Mouse (Mus musculus): Measurements from ENCODE around the gene Vps53. TPM values are rescaled to one million over a fixed set of nuclear protein-coding genes. Genes with fewer than 3 reads are reported as not detected.
"Not testable (repeated sequence)": the region's sequence is repeated elsewhere in the genome, so short reads cannot be mapped to it uniquely, and the experiment has no call there.

Vps53 gene
- total and polyA plus RNA-seq, 2 experiments from 2014 or later: 25.2 to 40.6 TPM

DNA sequence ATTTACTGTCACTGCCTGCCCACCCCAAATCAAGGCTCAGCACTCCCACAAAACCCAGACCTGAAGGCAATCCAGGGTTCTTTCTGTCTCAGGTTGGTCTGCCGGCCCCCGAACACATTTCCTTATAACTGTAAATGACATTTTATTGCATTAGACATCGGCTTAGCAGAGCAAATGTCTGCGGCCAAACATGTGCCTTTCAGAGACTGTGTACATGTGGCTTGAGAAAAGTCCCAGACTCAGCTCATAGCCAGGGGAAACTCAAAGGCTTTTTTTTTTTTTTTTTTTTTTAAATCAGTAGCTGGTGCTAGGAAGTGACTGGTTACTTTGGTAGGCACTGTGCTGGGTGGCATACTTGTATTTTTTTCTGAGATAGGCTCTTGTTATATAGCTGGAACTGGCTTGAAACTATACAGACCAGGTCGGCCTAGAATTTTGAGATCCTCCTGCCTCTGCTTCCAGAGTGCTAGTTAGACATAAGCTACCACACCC lies 36.6 kb upstream of the Vps53 start:
- 94% methylated on average over 5 of the region's 5 CpGs for whole genome bisulfite sequencing
- ATAC-seq (ENCODE audit: insufficient read depth, low read depth): no peak
- Histone ChIP-seq H3K9ac (replicated peaks; ENCODE audit: low read depth, low read length) (no peak overlapping the region), H3K27ac (ENCODE audit: low read depth) (no peak overlapping the region), H3K4me3 (ENCODE audit: low read depth, low read length) (no peak overlapping the region), H3K4me2 (ENCODE audit: low read depth, low read length) (peak overlapping the region; percentile 68; the same call in 1 of the 2 replicates), H3K9me3 (replicated peaks; ENCODE audit: control insufficient read depth, low read length) (no peaks in the 10 kb centered on the region), H3K4me1 (ENCODE audit: control insufficient read depth, insufficient read depth) (0 out of 2 replicates have a peak, but pooled peaks cover 5% of the 10 kb centered on the region), H3K36me3 (replicated peaks; ENCODE audit: control insufficient read depth, insufficient read depth, low read length) (peaks cover 32% of the 10 kb centered on the region), H3K27me3 (ENCODE audit: control insufficient read depth, insufficient read depth, low read length) (no peaks in the 10 kb centered on the region)
- TF ChIP-seq CTCF (IDR thresholded peaks at IDR 0.05; ENCODE audit: low read depth): no peak
- TF ChIP-seq EP300 (IDR thresholded peaks at IDR 0.05; ENCODE audit: low read depth): no peak
- DNase-seq (ENCODE audit: low spot score): no peak

DNA sequence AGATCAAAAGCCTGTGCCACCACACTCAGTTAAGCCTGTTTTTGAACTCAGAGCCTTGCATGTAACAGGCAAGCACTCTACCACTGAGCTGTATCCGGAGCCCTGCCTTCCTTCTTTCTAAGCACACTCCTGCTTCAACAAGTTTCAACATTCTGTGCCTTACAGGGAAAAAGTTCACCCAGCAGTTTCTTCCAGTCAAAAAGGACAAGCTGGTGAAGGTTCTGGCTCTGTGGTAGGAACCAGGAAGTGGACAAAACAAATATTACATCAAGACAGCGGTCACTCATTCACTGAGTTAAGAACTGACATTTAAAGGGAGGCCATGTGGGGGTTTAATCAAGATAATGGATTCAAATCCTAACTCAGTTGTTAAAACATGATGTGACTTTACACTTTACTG lies 35.6 kb upstream of the Vps53 start:
- Histone ChIP-seq H3K4me3 (ENCODE audit: low read depth, low read length) (no peak overlapping the region), H3K27me3 (ENCODE audit: control insufficient read depth, insufficient read depth, low read length) (no peaks in the 10 kb centered on the region), H3K27ac (ENCODE audit: low read depth) (no peak overlapping the region), H3K4me2 (ENCODE audit: low read depth, low read length) (no peak overlapping the region), H3K9me3 (replicated peaks; ENCODE audit: control insufficient read depth, low read length) (no peaks in the 10 kb centered on the region), H3K9ac (replicated peaks; ENCODE audit: low read depth, low read length) (no peak overlapping the region), H3K36me3 (replicated peaks; ENCODE audit: control insufficient read depth, insufficient read depth, low read length) (peaks cover 28% of the 10 kb centered on the region), H3K4me1 (ENCODE audit: control insufficient read depth, insufficient read depth) (0 out of 2 replicates have a peak, but pooled peaks cover 5% of the 10 kb centered on the region)
- ATAC-seq (ENCODE audit: insufficient read depth, low read depth): no peak
- DNase-seq (ENCODE audit: low spot score): no peak
- TF ChIP-seq EP300 (IDR thresholded peaks at IDR 0.05; ENCODE audit: low read depth) (no peak), CTCF (IDR thresholded peaks at IDR 0.05; ENCODE audit: low read depth) (no peak)
- 87% methylated on average over 2 of the region's 2 CpGs for WGBS

DNA sequence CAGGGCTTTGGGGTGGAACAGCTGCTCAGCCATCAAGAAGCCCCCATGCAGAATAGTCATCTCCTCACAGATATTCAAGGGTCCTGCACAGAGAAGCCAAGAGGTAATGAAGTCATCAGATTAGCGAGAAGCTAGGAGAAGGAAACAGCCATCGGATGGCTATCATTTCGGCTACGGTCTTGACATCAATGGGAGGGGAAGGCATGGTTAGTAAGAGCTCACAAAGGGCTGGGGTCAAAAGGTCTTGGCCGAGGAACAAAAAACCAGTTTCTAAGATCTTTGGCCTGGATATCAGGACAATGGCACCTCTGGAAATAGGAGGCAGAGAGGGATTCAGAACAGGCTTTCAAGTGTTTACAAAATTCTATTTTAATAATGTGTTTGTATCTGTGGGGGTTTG lies 34.4 kb upstream of the Vps53 start:
- Histone ChIP-seq H3K9me3 (replicated peaks; ENCODE audit: control insufficient read depth, low read length) (no peaks in the 10 kb centered on the region), H3K27me3 (ENCODE audit: control insufficient read depth, insufficient read depth, low read length) (no peaks in the 10 kb centered on the region), H3K27ac (ENCODE audit: low read depth) (no peak overlapping the region), H3K4me1 (ENCODE audit: control insufficient read depth, insufficient read depth) (0 out of 2 replicates have a peak, but pooled peaks cover 5% of the 10 kb centered on the region), H3K4me3 (ENCODE audit: low read depth, low read length) (no peak overlapping the region), H3K9ac (replicated peaks; ENCODE audit: low read depth, low read length) (no peak overlapping the region), H3K4me2 (ENCODE audit: low read depth, low read length) (no peak overlapping the region), H3K36me3 (replicated peaks; ENCODE audit: control insufficient read depth, insufficient read depth, low read length) (peaks cover 34% of the 10 kb centered on the region)
- no peak for DNase-seq (ENCODE audit: low spot score)
- ATAC-seq (ENCODE audit: insufficient read depth, low read depth): no peak
- no peak for TF ChIP-seq CTCF (IDR thresholded peaks at IDR 0.05; ENCODE audit: low read depth)
- TF ChIP-seq EP300 (IDR thresholded peaks at IDR 0.05; ENCODE audit: low read depth): no peak
- 84% methylated on average over 5 of the region's 5 CpGs for WGBS

DNA sequence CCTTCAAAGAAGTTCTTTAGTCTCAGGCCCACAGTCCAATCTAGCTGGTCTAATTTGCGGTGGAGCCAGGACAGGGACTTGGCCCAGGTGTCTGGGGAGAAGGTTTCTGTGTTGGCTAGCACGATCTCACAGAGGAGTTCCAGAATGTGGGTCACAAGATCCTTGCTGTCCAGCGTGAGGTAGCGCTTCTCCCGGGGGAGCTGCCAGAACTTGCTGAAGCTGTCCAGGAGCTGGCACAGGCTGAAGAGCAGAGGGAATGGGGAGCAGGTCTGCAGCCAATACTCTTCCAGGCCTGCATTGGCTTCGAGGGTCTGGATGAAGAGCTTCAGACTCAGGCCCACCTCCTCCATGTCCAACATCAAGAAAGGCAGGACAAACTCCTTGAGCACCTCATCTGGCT lies 32.1 kb upstream of the Vps53 start:
- ATAC-seq (ENCODE audit: insufficient read depth, low read depth); H3K4me1 ChIP-seq (ENCODE audit: control insufficient read depth, insufficient read depth); H3K4me3 ChIP-seq (ENCODE audit: low read depth, low read length); DNase-seq (ENCODE audit: low spot score); H3K27ac ChIP-seq (ENCODE audit: low read depth); H3K4me2 ChIP-seq (ENCODE audit: low read depth, low read length); H3K9me3 ChIP-seq (replicated peaks; ENCODE audit: control insufficient read depth, low read length); H3K27me3 ChIP-seq (ENCODE audit: control insufficient read depth, insufficient read depth, low read length); H3K9ac ChIP-seq (replicated peaks; ENCODE audit: low read depth, low read length): not testable (repeated sequence)
- H3K36me3 ChIP-seq (replicated peaks; ENCODE audit: control insufficient read depth, insufficient read depth, low read length): peaks cover 36% of the 10 kb centered on the region
- 89% methylated on average over 3 of the region's 6 CpGs for WGBS

DNA sequence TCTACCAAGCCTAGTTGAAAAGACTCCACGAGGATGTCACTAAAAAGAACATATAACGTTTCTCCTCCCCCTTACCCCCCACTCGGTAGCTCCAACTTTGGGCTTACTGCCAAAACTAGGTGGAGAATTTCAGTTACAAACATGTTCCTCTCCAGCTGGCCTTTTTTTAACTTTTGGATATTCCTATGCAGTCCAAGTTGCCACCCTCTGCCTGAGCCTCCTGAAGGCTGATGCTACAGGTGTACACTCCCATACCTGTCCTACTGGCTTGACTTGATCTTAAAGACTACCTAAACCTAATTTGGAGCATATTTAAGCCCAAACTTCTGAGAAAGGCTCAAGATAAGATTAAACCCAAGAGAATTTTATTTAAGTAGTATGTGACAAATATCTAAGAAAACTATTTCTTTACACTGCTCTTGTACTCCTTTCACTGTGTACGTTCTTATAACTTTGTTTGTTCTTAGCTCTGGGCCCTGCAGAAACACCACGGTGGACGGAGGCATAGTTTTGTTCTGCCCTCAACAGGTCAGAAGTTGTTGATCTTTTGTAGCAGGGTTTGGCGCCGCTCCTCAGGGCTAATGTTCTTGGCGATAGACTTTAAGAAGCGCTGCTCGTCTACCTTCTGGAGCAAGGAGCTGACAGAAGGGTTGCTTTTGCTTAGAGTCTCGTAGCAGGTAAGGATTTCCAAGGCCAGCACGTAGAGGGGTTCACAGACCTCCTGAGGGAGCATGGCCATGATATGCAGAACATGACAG lies 31.0 kb upstream of the Vps53 start:
- DNase-seq (ENCODE audit: low spot score) (no peak), ATAC-seq (ENCODE audit: insufficient read depth, low read depth) (no peak)
- Histone ChIP-seq H3K4me3 (ENCODE audit: low read depth, low read length) (no peak overlapping the region), H3K4me1 (ENCODE audit: control insufficient read depth, insufficient read depth) (no peaks in the 10 kb centered on the region), H3K4me2 (ENCODE audit: low read depth, low read length) (no peak overlapping the region), H3K36me3 (replicated peaks; ENCODE audit: control insufficient read depth, insufficient read depth, low read length) (peaks cover 39% of the 10 kb centered on the region), H3K9ac (replicated peaks; ENCODE audit: low read depth, low read length) (no peak overlapping the region), H3K27me3 (ENCODE audit: control insufficient read depth, insufficient read depth, low read length) (no peaks in the 10 kb centered on the region), H3K9me3 (replicated peaks; ENCODE audit: control insufficient read depth, low read length) (no peaks in the 10 kb centered on the region), H3K27ac (ENCODE audit: low read depth) (no peak overlapping the region)
- 78% methylated on average over 13 of the region's 13 CpGs for WGBS
- TF ChIP-seq EP300 (IDR thresholded peaks at IDR 0.05; ENCODE audit: low read depth): no peak
- no peak for TF ChIP-seq CTCF (IDR thresholded peaks at IDR 0.05; ENCODE audit: low read depth)

Data from heart, postnatal 0 days (tissue).